Mouse (Mus musculus) forebrain, embryonic 15.5 days (tissue): Measurements from ENCODE around the gene Sgpp2. TPM values are rescaled to one million over a fixed set of nuclear protein-coding genes. Genes with fewer than 3 reads are reported as not detected.

Source experiments
- ATAC-seq: fragments of 200-750 bp; cut with Nextera tagmentation; replicated peaks from 2 replicates; pipeline ENCODE4 v1.8.0; 2017; ENCODE audit warnings: mild to moderate bottlenecking, moderate TSS enrichment, moderate library complexity
- H3K27ac ChIP-seq: fragments of 300-500 bp; sonication (generic); replicated peaks from 2 replicates; pipeline ENCODE4 v1.5.1; 2015; ENCODE audit warnings: mild to moderate bottlenecking, inconsistent platforms
- H3K27me3 ChIP-seq: fragments of 300-500 bp; sonication (generic); 2 replicates; pipeline ENCODE4 v1.6.1; 2015; ENCODE audit warnings: inconsistent platforms
- H3K36me3 ChIP-seq: fragments of 300-500 bp; sonication (generic); 2 replicates; pipeline ENCODE4 v1.6.1; 2015; ENCODE audit warnings: mild to moderate bottlenecking, inconsistent platforms
- H3K4me1 ChIP-seq: fragments of 300-500 bp; sonication (generic); 2 replicates; pipeline ENCODE4 v1.6.1; 2015; ENCODE audit warnings: inconsistent platforms
- H3K4me2 ChIP-seq: fragments of 300-500 bp; sonication (generic); replicated peaks from 2 replicates; pipeline ENCODE4 v1.6.1; 2015; ENCODE audit warnings: mild to moderate bottlenecking, inconsistent platforms
- H3K4me3 ChIP-seq: fragments of 300-500 bp; sonication (generic); 2 replicates; pipeline ENCODE4 v1.5.1; 2015; ENCODE audit warnings: mild to moderate bottlenecking, inconsistent platforms
- H3K9ac ChIP-seq: fragments of 300-500 bp; sonication (generic); replicated peaks from 2 replicates; pipeline ENCODE4 v1.6.1; 2015; ENCODE audit warnings: mild to moderate bottlenecking, inconsistent platforms
- H3K9me3 ChIP-seq: fragments of 300-500 bp; sonication (generic); 2 replicates; pipeline ENCODE4 v1.6.1; 2016; ENCODE audit warnings: inconsistent platforms
- WGBS: fragments of 180-500 bp; shearing (Covaris S2); methylation state at CpG from one replicate; pipeline ENCODE4 v1.1.7; 2015; ENCODE audit warnings: mixed read lengths; 5-methylcytosine and 5-hydroxymethylcytosine counted together
- polyA plus RNA-seq: library from polyadenylated mRNA; unstranded; fragments of >200 nt; fragmentation: Nextera tagmentation; extraction: Ambion mirVana; gene quantifications from 2 replicates; pipeline ENCODE4 v1.2.1, GENCODE M21; 2015

Sgpp2 gene
- polyA plus RNA-seq, 1 experiment from 2014 or later: 0.70 TPM

GRCm38 (mm10) chr1:78417154-78417911, 107.2 kb downstream of the Sgpp2 start:
- H3K27ac ChIP-seq: no peak overlapping the region
- 96% methylated on average over 9 of the region's 9 CpGs for whole genome bisulfite sequencing
- no peak for ATAC-seq
- H3K9me3 ChIP-seq: no peaks in the 10 kb centered on the region
- no peak overlapping the region for H3K9ac ChIP-seq
- 0 out of 2 replicates have a peak, but pooled peaks cover 4% of the 10 kb centered on the region for H3K36me3 ChIP-seq
- H3K27me3 ChIP-seq: no peaks in the 10 kb centered on the region
- H3K4me1 ChIP-seq: no peaks in the 10 kb centered on the region
- H3K4me2 ChIP-seq: no peak overlapping the region
- no peak overlapping the region for H3K4me3 ChIP-seq

GRCm38 (mm10) chr1:78419593-78419992, 109.4 kb downstream of the Sgpp2 start:
- no peaks in the 10 kb centered on the region for H3K27me3 ChIP-seq
- no peak overlapping the region for H3K27ac ChIP-seq
- H3K36me3 ChIP-seq: 0 out of 2 replicates have a peak, but pooled peaks cover 9% of the 10 kb centered on the region
- peak; percentile 61 for ATAC-seq
- no peak overlapping the region for H3K9ac ChIP-seq
- no peaks in the 10 kb centered on the region for H3K4me1 ChIP-seq
- no peak overlapping the region for H3K4me2 ChIP-seq
- no peak overlapping the region for H3K4me3 ChIP-seq
- WGBS: 42% methylated on average over 4 of the region's 4 CpGs
- no peaks in the 10 kb centered on the region for H3K9me3 ChIP-seq

- Histone ChIP-seq H3K27me3 (no peaks in the 10 kb centered on the region), H3K4me3 (no peak overlapping the region), H3K36me3 (0 out of 2 replicates have a peak, but pooled peaks cover 11% of the 10 kb centered on the region), H3K4me1 (no peaks in the 10 kb centered on the region), H3K4me2 (no peak overlapping the region), H3K27ac (no peak overlapping the region), H3K9me3 (no peaks in the 10 kb centered on the region), H3K9ac (no peak overlapping the region)
- WGBS: 91% methylated on average over 6 of the region's 6 CpGs
- ATAC-seq: no peak
Measured at GRCm38 (mm10) chr1:78420271-78420670, 110.1 kb downstream of the Sgpp2 start.

GRCm38 (mm10) chr1:78421749-78422148, 111.6 kb downstream of the Sgpp2 start:
- Histone ChIP-seq H3K36me3 (0 out of 2 replicates have a peak, but pooled peaks cover 11% of the 10 kb centered on the region), H3K4me1 (0 out of 2 replicates have a peak, but pooled peaks cover 6% of the 10 kb centered on the region), H3K9me3 (no peaks in the 10 kb centered on the region), H3K27me3 (no peaks in the 10 kb centered on the region), H3K4me2 (no peak overlapping the region), H3K27ac (no peak overlapping the region), H3K4me3 (no peak overlapping the region), H3K9ac (no peak overlapping the region)
- WGBS: 98% methylated on average over 5 of the region's 5 CpGs
- no peak for ATAC-seq

- H3K9me3 ChIP-seq: no peaks in the 10 kb centered on the region
Measured at GRCm38 (mm10) chr1:78422576-78422975, 112.4 kb downstream of the Sgpp2 start.

GRCm38 (mm10) chr1:78424848-78425247, 114.7 kb downstream of the Sgpp2 start:
- Histone ChIP-seq H3K9me3 (no peaks in the 10 kb centered on the region), H3K4me1 (peaks cover 11% of the 10 kb centered on the region), H3K9ac (no peak overlapping the region), H3K27me3 (0 out of 2 replicates have a peak, but pooled peaks cover 2% of the 10 kb centered on the region), H3K4me2 (no peak overlapping the region), H3K36me3 (0 out of 2 replicates have a peak, but pooled peaks cover 7% of the 10 kb centered on the region), H3K27ac (no peak overlapping the region), H3K4me3 (no peak overlapping the region)
- 92% methylated on average over 4 of the region's 4 CpGs for WGBS
- ATAC-seq: no peak

More at GRCm38 (mm10) chr1:78422576-78422975, 112.4 kb downstream of the Sgpp2 start:
- ATAC-seq: no peak
- 44% methylated on average over 2 of the region's 2 CpGs for WGBS
- Histone ChIP-seq H3K4me2 (no peak overlapping the region), H3K4me3 (no peak overlapping the region), H3K36me3 (0 out of 2 replicates have a peak, but pooled peaks cover 11% of the 10 kb centered on the region), H3K27ac (no peak overlapping the region), H3K4me1 (0 out of 2 replicates have a peak, but pooled peaks cover 6% of the 10 kb centered on the region), H3K9ac (no peak overlapping the region), H3K27me3 (no peaks in the 10 kb centered on the region)

GRCm38 (mm10) chr1:78425309-78425708, 115.2 kb downstream of the Sgpp2 start:
- H3K4me2 ChIP-seq: no peak overlapping the region
- no peak overlapping the region for H3K9ac ChIP-seq
- H3K4me1 ChIP-seq: peaks cover 11% of the 10 kb centered on the region
- no peak overlapping the region for H3K4me3 ChIP-seq
- ATAC-seq: no peak
- H3K36me3 ChIP-seq: 0 out of 2 replicates have a peak, but pooled peaks cover 7% of the 10 kb centered on the region
- 0 out of 2 replicates have a peak, but pooled peaks cover 3% of the 10 kb centered on the region for H3K27me3 ChIP-seq
- H3K9me3 ChIP-seq: no peaks in the 10 kb centered on the region
- H3K27ac ChIP-seq: no peak overlapping the region
- 92% methylated on average over 7 of the region's 7 CpGs for WGBS

GRCm38 (mm10) chr1:78425793-78426700, 115.9 kb downstream of the Sgpp2 start:
- H3K4me3 ChIP-seq: no peak overlapping the region
- no peak overlapping the region for H3K4me2 ChIP-seq
- H3K9me3 ChIP-seq: no peaks in the 10 kb centered on the region
- peaks cover 11% of the 10 kb centered on the region for H3K4me1 ChIP-seq
- 0 out of 2 replicates have a peak, but pooled peaks cover 7% of the 10 kb centered on the region for H3K36me3 ChIP-seq
- H3K9ac ChIP-seq: no peak overlapping the region
- peak; percentile 80 for ATAC-seq
- 0 out of 2 replicates have a peak, but pooled peaks cover 6% of the 10 kb centered on the region for H3K27me3 ChIP-seq
- H3K27ac ChIP-seq: no peak overlapping the region
- WGBS: 55% methylated on average over 7 of the region's 7 CpGs

GRCm38 (mm10) chr1:78426841-78427240, 116.7 kb downstream of the Sgpp2 start:
- no peak for ATAC-seq
- Histone ChIP-seq H3K4me1 (peaks cover 11% of the 10 kb centered on the region), H3K4me3 (no peak overlapping the region), H3K36me3 (0 out of 2 replicates have a peak, but pooled peaks cover 7% of the 10 kb centered on the region), H3K9ac (no peak overlapping the region), H3K27ac (no peak overlapping the region), H3K9me3 (no peaks in the 10 kb centered on the region), H3K4me2 (no peak overlapping the region), H3K27me3 (0 out of 2 replicates have a peak, but pooled peaks cover 6% of the 10 kb centered on the region)
- 49% methylated on average over 3 of the region's 3 CpGs for WGBS

- H3K27ac ChIP-seq: no peak overlapping the region
- 0 out of 2 replicates have a peak, but pooled peaks cover 6% of the 10 kb centered on the region for H3K27me3 ChIP-seq
- no peak overlapping the region for H3K4me2 ChIP-seq
- 0 out of 2 replicates have a peak, but pooled peaks cover 10% of the 10 kb centered on the region for H3K36me3 ChIP-seq
- H3K9me3 ChIP-seq: no peaks in the 10 kb centered on the region
- WGBS: 10% methylated on average over 11 of the region's 11 CpGs
- no peak overlapping the region for H3K4me3 ChIP-seq
- peaks cover 11% of the 10 kb centered on the region for H3K4me1 ChIP-seq
- no peak for ATAC-seq
- no peak overlapping the region for H3K9ac ChIP-seq
Measured at GRCm38 (mm10) chr1:78428851-78429250, 118.7 kb downstream of the Sgpp2 start.

GRCm38 (mm10) chr1:78433472-78433871, 123.3 kb downstream of the Sgpp2 start:
- no peak for ATAC-seq
- Histone ChIP-seq H3K36me3 (0 out of 2 replicates have a peak, but pooled peaks cover 4% of the 10 kb centered on the region), H3K4me3 (no peak overlapping the region), H3K27ac (no peak overlapping the region), H3K9ac (no peak overlapping the region), H3K9me3 (no peaks in the 10 kb centered on the region), H3K27me3 (0 out of 2 replicates have a peak, but pooled peaks cover 4% of the 10 kb centered on the region), H3K4me1 (peaks cover 5% of the 10 kb centered on the region), H3K4me2 (no peak overlapping the region)
- 94% methylated on average over 9 of the region's 9 CpGs for WGBS
